Mouse (Mus musculus): ENCODE measurements around the gene Car5a. TPM values are rescaled to one million over a fixed set of nuclear protein-coding genes. Genes with fewer than 3 reads are reported as not detected.

Car5a gene
- polyA plus RNA-seq, 1 experiment from 2014 or later = 0.16 TPM

DNA sequence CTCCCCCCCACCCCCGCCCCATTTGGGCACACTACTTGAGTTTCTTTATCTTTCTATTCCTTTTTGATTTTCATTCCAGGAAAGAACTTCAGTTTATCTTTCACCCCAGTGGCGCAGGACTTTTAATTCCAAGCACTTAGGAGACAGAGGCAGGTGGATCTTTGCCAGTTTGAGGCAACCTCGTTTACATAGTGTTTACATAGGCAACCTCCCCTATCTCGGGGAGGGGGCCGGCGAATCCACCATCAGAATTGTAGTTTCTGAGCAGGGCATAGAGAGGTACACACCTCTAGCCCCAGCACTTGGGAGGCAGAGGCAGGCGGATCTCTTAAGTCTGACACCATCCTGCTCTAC is 6.9 kb upstream of the Car5a start:
- H3K27ac ChIP-seq (ENCODE audit: low read depth, low read length) = peak overlapping the region; percentile 96; the same call in 1 of the 2 replicates
- H3K36me3 ChIP-seq (ENCODE audit: control insufficient read depth, insufficient read depth, low read length) = peaks cover 9% of the 10 kb centered on the region; the same call in 1 of the 2 replicates
- H3K27me3 ChIP-seq (ENCODE audit: control insufficient read depth, insufficient read depth, low read length) = no peaks in the 10 kb centered on the region
- no peak for ATAC-seq (ENCODE audit: low read depth)
- H3K9ac ChIP-seq (replicated peaks; ENCODE audit: low read depth, low read length) = peak overlapping the region; percentile 99
- peak overlapping the region; percentile 95 for H3K4me2 ChIP-seq (ENCODE audit: low read depth, low read length)
- 35% methylated on average over 7 of the region's 7 CpGs for WGBS
- peaks cover 30% of the 10 kb centered on the region for H3K4me1 ChIP-seq (ENCODE audit: control insufficient read depth, insufficient read depth, low read length)
- peak overlapping the region; percentile 78 for H3K4me3 ChIP-seq (ENCODE audit: low read depth, low read length)
- H3K9me3 ChIP-seq (ENCODE audit: control insufficient read depth, low read length) = no peaks in the 10 kb centered on the region

GRCm38 (mm10) chr8:121950749-121951655 is 6.3 kb upstream of the Car5a start:
- WGBS = 1% methylated on average over 56 of the region's 97 CpGs
- Histone ChIP-seq H3K27me3 (ENCODE audit: control insufficient read depth, insufficient read depth, low read length) (no peaks in the 10 kb centered on the region), H3K9me3 (ENCODE audit: control insufficient read depth, low read length) (no peaks in the 10 kb centered on the region), H3K36me3 (ENCODE audit: control insufficient read depth, insufficient read depth, low read length) (peaks cover 9% of the 10 kb centered on the region; the same call in 1 of the 2 replicates), H3K27ac (ENCODE audit: low read depth, low read length) (peak overlapping the region; percentile 96), H3K4me2 (ENCODE audit: low read depth, low read length) (peak overlapping the region; percentile 95), H3K9ac (replicated peaks; ENCODE audit: low read depth, low read length) (peak overlapping the region; percentile 99), H3K4me3 (ENCODE audit: low read depth, low read length) (peak overlapping the region; percentile 78), H3K4me1 (ENCODE audit: control insufficient read depth, insufficient read depth, low read length) (peaks cover 30% of the 10 kb centered on the region)
- ATAC-seq (ENCODE audit: low read depth) = peak; percentile 22

GRCm38 (mm10) chr8:121949941-121950748 is 5.4 kb upstream of the Car5a start:
- Histone ChIP-seq H3K27ac (ENCODE audit: low read depth, low read length) (peak overlapping the region; percentile 96), H3K4me3 (ENCODE audit: low read depth, low read length) (peak overlapping the region; percentile 78), H3K27me3 (ENCODE audit: control insufficient read depth, insufficient read depth, low read length) (no peaks in the 10 kb centered on the region), H3K9me3 (ENCODE audit: control insufficient read depth, low read length) (no peaks in the 10 kb centered on the region), H3K9ac (replicated peaks; ENCODE audit: low read depth, low read length) (peak overlapping the region; percentile 99), H3K4me1 (ENCODE audit: control insufficient read depth, insufficient read depth, low read length) (peaks cover 30% of the 10 kb centered on the region), H3K36me3 (ENCODE audit: control insufficient read depth, insufficient read depth, low read length) (peaks cover 9% of the 10 kb centered on the region; the same call in 1 of the 2 replicates), H3K4me2 (ENCODE audit: low read depth, low read length) (peak overlapping the region; percentile 59)
- ATAC-seq (ENCODE audit: low read depth) = peak; percentile 95
- WGBS = under 1% methylated on average over 63 of the region's 66 CpGs

DNA sequence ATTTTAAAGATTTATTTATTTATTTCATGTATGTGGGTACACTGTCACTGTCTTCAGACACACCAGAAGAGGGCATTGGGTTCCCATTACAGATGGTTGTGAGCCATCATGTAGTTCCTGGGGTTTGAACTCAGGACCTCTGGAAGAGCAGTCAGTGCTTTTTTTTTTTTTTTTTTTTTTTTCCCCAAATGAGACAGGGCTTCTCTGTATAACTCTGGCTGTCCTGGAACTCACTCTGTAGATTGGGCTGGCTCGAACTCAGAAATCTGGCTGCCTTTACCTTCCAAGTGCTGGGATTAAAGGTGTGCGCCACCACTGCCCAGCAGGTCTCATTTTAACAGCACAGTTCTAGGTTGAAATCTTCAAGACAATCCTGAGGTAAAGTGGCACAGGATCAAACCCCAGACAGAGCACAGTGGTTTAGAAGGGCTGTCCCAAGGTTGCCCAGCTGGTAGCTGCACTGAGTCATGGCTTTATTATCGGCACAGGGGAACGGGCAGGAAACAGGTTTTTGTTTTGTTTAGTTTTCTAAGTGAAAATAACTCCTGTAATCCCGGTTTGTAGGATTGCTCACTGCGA is 4.6 kb upstream of the Car5a start, which contains the start of gene Banp:
Gene Banp, plus strand, starts transcription at position 529 of the 579 bp plus-strand sequence.
- H3K27ac ChIP-seq (ENCODE audit: low read depth, low read length) = peak within 1 kb of the TSS; percentile 96
- H3K27me3 ChIP-seq (ENCODE audit: control insufficient read depth, insufficient read depth, low read length) = no peaks in the 10 kb centered on the region
- H3K4me3 ChIP-seq (ENCODE audit: low read depth, low read length) = peak within 1 kb of the TSS; percentile 78
- ATAC-seq (ENCODE audit: low read depth) = no peak
- H3K9me3 ChIP-seq (ENCODE audit: control insufficient read depth, low read length) = no peaks in the 10 kb centered on the region
- H3K36me3 ChIP-seq (ENCODE audit: control insufficient read depth, insufficient read depth, low read length) = peaks cover 6% of the 10 kb centered on the region; the same call in 1 of the 2 replicates
- H3K4me2 ChIP-seq (ENCODE audit: low read depth, low read length) = peak within 1 kb of the TSS; percentile 59
- 63% methylated on average over 6 of the region's 6 CpGs for WGBS
- peaks cover 30% of the 10 kb centered on the region for H3K4me1 ChIP-seq (ENCODE audit: control insufficient read depth, insufficient read depth, low read length)
- peak within 1 kb of the TSS; percentile 99 for H3K9ac ChIP-seq (replicated peaks; ENCODE audit: low read depth, low read length)

- H3K36me3 ChIP-seq (ENCODE audit: control insufficient read depth, insufficient read depth, low read length) = peaks cover 3% of the 10 kb centered on the region; the same call in 1 of the 2 replicates
- WGBS = 59% methylated on average over 19 of the region's 19 CpGs
- peak overlapping the region; percentile 19 for H3K4me3 ChIP-seq (ENCODE audit: low read depth, low read length)
- no peaks in the 10 kb centered on the region for H3K27me3 ChIP-seq (ENCODE audit: control insufficient read depth, insufficient read depth, low read length)
- H3K27ac ChIP-seq (ENCODE audit: low read depth, low read length) = peak overlapping the region; percentile 6; the same call in 1 of the 2 replicates
- peaks cover 30% of the 10 kb centered on the region for H3K4me1 ChIP-seq (ENCODE audit: control insufficient read depth, insufficient read depth, low read length)
- peak overlapping the region; percentile 43 for H3K4me2 ChIP-seq (ENCODE audit: low read depth, low read length)
- H3K9me3 ChIP-seq (ENCODE audit: control insufficient read depth, low read length) = no peaks in the 10 kb centered on the region
- ATAC-seq (ENCODE audit: low read depth) = no peak
- 0 out of 2 replicates have a peak overlapping the region, but pooled peaks have one; percentile 2 for H3K9ac ChIP-seq (replicated peaks; ENCODE audit: low read depth, low read length)
These were observed 3.8 kb upstream of the Car5a start for GRCm38 (mm10) chr8:121948321-121949145.

DNA sequence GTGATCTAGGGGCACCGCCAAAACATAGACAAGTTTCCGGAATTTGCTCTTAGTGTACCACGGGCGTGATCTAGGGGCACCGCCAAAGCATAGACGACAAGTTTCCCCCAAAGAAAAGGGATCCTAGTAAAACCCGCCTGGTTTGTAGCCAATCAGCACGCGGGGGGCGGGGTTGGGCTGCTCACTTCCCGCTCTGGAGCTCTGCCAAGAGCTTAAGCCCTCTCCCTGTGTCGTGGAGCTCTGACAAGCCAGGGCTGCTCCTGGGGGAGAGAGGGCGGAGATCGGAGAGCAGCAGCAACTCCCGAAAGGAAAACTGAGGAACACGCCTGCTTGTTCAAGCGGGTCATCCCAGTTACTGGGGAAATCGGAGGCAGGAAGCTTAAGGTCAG is 3.0 kb upstream of the Car5a start:
- Histone ChIP-seq H3K27me3 (ENCODE audit: control insufficient read depth, insufficient read depth, low read length) (no peaks in the 10 kb centered on the region), H3K4me1 (ENCODE audit: control insufficient read depth, insufficient read depth, low read length) (peaks cover 28% of the 10 kb centered on the region), H3K4me3 (ENCODE audit: low read depth, low read length) (peak overlapping the region; percentile 19), H3K27ac (ENCODE audit: low read depth, low read length) (peak overlapping the region; percentile 16), H3K36me3 (ENCODE audit: control insufficient read depth, insufficient read depth, low read length) (no peaks in the 10 kb centered on the region), H3K4me2 (ENCODE audit: low read depth, low read length) (peak overlapping the region; percentile 43), H3K9ac (replicated peaks; ENCODE audit: low read depth, low read length) (0 out of 2 replicates have a peak overlapping the region, but pooled peaks have one; percentile 2), H3K9me3 (ENCODE audit: control insufficient read depth, low read length) (no peaks in the 10 kb centered on the region)
- WGBS = under 1% methylated on average over 18 of the region's 18 CpGs
- 0 out of 2 replicates have a peak, but pooled peaks have one; percentile 7 for ATAC-seq (ENCODE audit: low read depth)

DNA sequence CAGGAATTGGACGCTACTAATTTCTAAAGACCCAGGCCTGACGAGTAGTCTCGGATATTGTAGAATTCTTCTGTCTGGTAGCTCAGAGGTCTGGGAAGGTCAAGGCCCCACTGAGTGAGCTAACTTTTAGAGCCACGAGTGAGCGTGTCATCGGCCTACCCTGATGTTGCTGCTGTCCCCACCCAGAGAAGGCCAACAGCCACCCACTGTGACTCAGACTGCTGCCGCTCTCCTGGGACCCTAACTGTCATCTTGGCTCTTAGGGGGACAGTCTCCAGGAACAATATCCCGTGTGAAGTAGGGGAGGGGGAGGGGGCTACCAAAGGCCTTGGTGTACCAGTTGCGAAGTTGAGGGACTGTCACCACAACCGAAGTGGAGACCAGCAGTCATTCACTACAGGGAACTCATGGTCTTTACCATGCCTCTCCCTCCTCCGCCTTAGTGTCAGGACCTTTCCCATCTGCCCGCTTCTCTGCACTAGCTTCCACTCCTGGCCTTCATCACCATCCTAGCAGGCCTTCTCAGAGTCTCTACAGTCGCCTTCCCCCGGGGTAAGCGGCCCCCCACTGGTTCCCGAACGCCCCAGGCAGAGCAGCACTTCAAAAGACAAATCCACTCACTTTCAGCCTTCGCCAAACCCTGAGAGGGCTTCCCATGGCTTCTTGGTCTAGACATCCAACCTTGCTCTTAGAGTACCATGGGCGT is 2.5 kb upstream of the Car5a start:
- H3K9ac ChIP-seq (replicated peaks; ENCODE audit: low read depth, low read length) = 0 out of 2 replicates have a peak overlapping the region, but pooled peaks have one; percentile 2
- peak overlapping the region; percentile 16; the same call in 1 of the 2 replicates for H3K27ac ChIP-seq (ENCODE audit: low read depth, low read length)
- H3K4me1 ChIP-seq (ENCODE audit: control insufficient read depth, insufficient read depth, low read length) = peaks cover 23% of the 10 kb centered on the region
- no peaks in the 10 kb centered on the region for H3K36me3 ChIP-seq (ENCODE audit: control insufficient read depth, insufficient read depth, low read length)
- no peaks in the 10 kb centered on the region for H3K27me3 ChIP-seq (ENCODE audit: control insufficient read depth, insufficient read depth, low read length)
- no peak for ATAC-seq (ENCODE audit: low read depth)
- peak overlapping the region; percentile 43 for H3K4me2 ChIP-seq (ENCODE audit: low read depth, low read length)
- no peaks in the 10 kb centered on the region for H3K9me3 ChIP-seq (ENCODE audit: control insufficient read depth, low read length)
- no peak overlapping the region for H3K4me3 ChIP-seq (ENCODE audit: low read depth, low read length)
- 33% methylated on average over 19 of the region's 19 CpGs for WGBS
